Mouse (Mus musculus): Measurements from ENCODE around the gene Osgep.
A peak's percentile ranks its signal among the peaks of the same experiment; 100 is the strongest.
"Not testable (repeated sequence)": the region's sequence is repeated elsewhere in the genome, so short reads cannot be mapped to it uniquely, and the experiment has no call there.

The Osgep gene

GRCm38 (mm10) chr14:50931493-50932020 lies 6.9 kb upstream of the Osgep start:
- no peak for DNase-seq

- DNase-seq = peak; percentile 99 to 100
Observed at GRCm38 (mm10) chr14:50930754-50931492, 6.2 kb upstream of the Osgep start, which contains the start of the genes Pip4p1 and Pnp. TSS of gene Pip4p1 (minus strand) at chr14:50930856. TSS of gene Pnp (plus strand) at chr14:50931082.

GRCm38 (mm10) chr14:50930377-50930753 lies 5.7 kb upstream of the Osgep start:
- peak; percentile 79 to 81 for DNase-seq

- no peak for DNase-seq
Observed at GRCm38 (mm10) chr14:50929951-50930350, 5.3 kb upstream of the Osgep start.

- DNase-seq = no peak
Observed at GRCm38 (mm10) chr14:50927366-50927765, 2.7 kb upstream of the Osgep start.

GRCm38 (mm10) chr14:50925111-50925920 lies 623 bp upstream of the Osgep start:
- no peak for DNase-seq

GRCm38 (mm10) chr14:50923437-50923836 lies 1.3 kb downstream of the Osgep start:
- DNase-seq = not testable (repeated sequence)

GRCm38 (mm10) chr14:50911356-50911755 lies 13.3 kb downstream of the Osgep start:
- no peak for DNase-seq

GRCm38 (mm10) chr14:50908126-50908525 lies 16.6 kb downstream of the Osgep start:
- no peak for DNase-seq

GRCm38 (mm10) chr14:50905327-50905726 lies 19.4 kb downstream of the Osgep start:
- DNase-seq = not testable (repeated sequence)

GRCm38 (mm10) chr14:50904828-50905129 lies 19.9 kb downstream of the Osgep start:
- DNase-seq = no peak

- DNase-seq = peak in 1 of 2 experiments; percentile 25
Observed at GRCm38 (mm10) chr14:50903973-50904827, 20.5 kb downstream of the Osgep start.

GRCm38 (mm10) chr14:50897992-50898391 lies 26.7 kb downstream of the Osgep start:
- not testable (repeated sequence) for DNase-seq

- no peak for DNase-seq
Observed at GRCm38 (mm10) chr14:50897374-50897765, 27.3 kb downstream of the Osgep start, which contains the start of gene Klhl33. TSS of gene Klhl33 (minus strand) at chr14:50897507.

- DNase-seq = no peak
Observed at GRCm38 (mm10) chr14:50896747-50897373, 27.8 kb downstream of the Osgep start.

- DNase-seq = peak; percentile 31 to 59
Observed at GRCm38 (mm10) chr14:50895985-50896746, 28.5 kb downstream of the Osgep start.

- DNase-seq = no peak
Observed at GRCm38 (mm10) chr14:50895407-50895806, 29.3 kb downstream of the Osgep start.

- DNase-seq = no peak
Observed at GRCm38 (mm10) chr14:50892541-50893459, 31.9 kb downstream of the Osgep start.

GRCm38 (mm10) chr14:50892091-50892490 lies 32.6 kb downstream of the Osgep start:
- no peak for DNase-seq

- DNase-seq = no peak
Observed at GRCm38 (mm10) chr14:50891621-50892020, 33.1 kb downstream of the Osgep start.
